In genomic region chr9:114400588-114400948, GRCm38 (mm10) we compare ENCODE assay signal across 8 mouse cellular contexts. TPM values are rescaled to one million over a fixed set of nuclear protein-coding genes. Genes with fewer than 3 reads are reported as not detected.
A peak's percentile ranks its signal among the peaks of the same experiment; 100 is the strongest.
DNase-seq lines count a peak whose midpoint lies in the region; ATAC-seq and TF ChIP-seq lines count a peak whose summit lies in the region.

No protein-coding gene starts in this region.

- H3K27me3 ChIP-seq in kidney, adult 2 months (replicated peaks; ENCODE audit: control insufficient read depth, insufficient read depth, low read length), result no peaks in the 10 kb centered on the region
- H3K27me3 ChIP-seq in Patski, result no peaks in the 10 kb centered on the region
- H3K27me3 ChIP-seq in midbrain, embryonic 10.5 days (ENCODE audit: low read depth, poor library complexity, severe bottlenecking), result no peaks in the 10 kb centered on the region

- peaks cover 12% of the 10 kb centered on the region for H3K9me3 ChIP-seq in midbrain, embryonic 10.5 days (replicated peaks)

- H3K36me3 ChIP-seq in kidney, adult 2 months (ENCODE audit: control insufficient read depth, insufficient read depth, low read length), result no peaks in the 10 kb centered on the region
- peaks cover 23% of the 10 kb centered on the region for H3K36me3 ChIP-seq in midbrain, embryonic 10.5 days

- TF ChIP-seq POLR2A in kidney, adult 2 months (IDR thresholded peaks at IDR 0.05; ENCODE audit: low read depth, low read length), result no peak

- POLR2A ChIA-PET in Patski (lab: Charles Lee), result no interaction called here

- no peak for TF ChIP-seq CTCF in kidney, adult 2 months (conservative IDR thresholded peaks at IDR 0.05; ENCODE audit: insufficient read depth, insufficient read length, low read depth, low read length)
- TF ChIP-seq CTCF in Patski (IDR thresholded peaks at IDR 0.05), result no peak

- H3K4me1 ChIP-seq in kidney, adult 2 months (ENCODE audit: control insufficient read depth, insufficient read depth, low read length), result peaks cover 4% of the 10 kb centered on the region; the same call in 1 of the 2 replicates
- H3K4me1 ChIP-seq in midbrain, embryonic 10.5 days, result peaks cover 17% of the 10 kb centered on the region

- H3K4me3 ChIP-seq in kidney, adult 2 months (ENCODE audit: insufficient read depth, low read depth, low read length), result peak overlapping the region; percentile 94
- peak overlapping the region; percentile 72 for H3K4me3 ChIP-seq in midbrain, embryonic 10.5 days

- in situ Hi-C loops in Patski (cut with MboI; ENCODE audit: low pct_unique_long_range_greater_than_20kb), result no loop called here

- 7% methylated on average over 5 of the region's 5 CpGs for WGBS in kidney, adult 2 months
- 35% methylated on average over 5 of the region's 5 CpGs for WGBS in midbrain, embryonic 10.5 days

- no peak for DNase-seq in kidney, adult 2 months
- DNase-seq in kidney, adult 9 months, result no peak
- no peak for DNase-seq in Patski (ENCODE audit: low read depth, low spot score)
- DNase-seq in heart, postnatal 25 days (ENCODE audit: low spot score), result peak; percentile 14
- no peak for DNase-seq in midbrain, embryonic 10.5 days (ENCODE audit: low spot score)
- no peak for DNase-seq in spleen, postnatal 4 days (ENCODE audit: low spot score in 2 of 2)
- DNase-seq in Muller cell, postnatal 12 days (ENCODE audit: inconsistent ontology term), result no peak
- DNase-seq in layer of hippocampus, postnatal 14 days (ENCODE audit: low spot score in 2 of 2), result no peak

- CTCF ChIA-PET in Patski (lab: Charles Lee), result interaction anchor here (1.2 kb wide), 1 partner anchor 15 kb away, joined by 3 read pairs; no protein-coding TSS in a partner anchor

- intact Hi-C loops in heart, postnatal 25 days (cut with DNase I), result no loop called here

- peak overlapping the region; percentile 59 for H3K27ac ChIP-seq in kidney, adult 2 months (ENCODE audit: insufficient read depth, low read depth, low read length)
- H3K27ac ChIP-seq in midbrain, embryonic 10.5 days (replicated peaks), result peak overlapping the region; percentile 91

- ATAC-seq in Patski, result peak; percentile 40

RNA-seq across cellular contexts. Expression of gene Glb1, which starts 0.3 kb away (rescaled TPM):
- 144 and 165 TPM in 2 replicates for polyA plus RNA-seq in kidney, adult 2 months (2012; rRNA removed)
- polyA plus RNA-seq in Patski (2021), result 66.2 TPM
- total RNA-seq in heart, postnatal 25 days (2021), result 10 to 100 TPM; 14.8 to 16.3 TPM
- polyA plus RNA-seq in midbrain, embryonic 10.5 days (2016; fragmentation: Nextera tagmentation; extraction: Ambion mirVana), result 23.8 and 25.0 TPM in 2 replicates
- 10 to 100 TPM; 25.2 to 27.6 TPM for total RNA-seq in layer of hippocampus, postnatal 14 days (2021)

RNA-seq across cellular contexts. Expression of gene Tmppe, which starts 0.3 kb away (rescaled TPM):
- 11.4 and 15.7 TPM in 2 replicates for polyA plus RNA-seq in kidney, adult 2 months (2012; rRNA removed)
- 5.7 TPM for polyA plus RNA-seq in Patski (2021)
- total RNA-seq in heart, postnatal 25 days (2021), result 1 to 10 TPM; 3.4 to 4.2 TPM
- polyA plus RNA-seq in midbrain, embryonic 10.5 days (2016; fragmentation: Nextera tagmentation; extraction: Ambion mirVana), result 11.4 and 11.6 TPM in 2 replicates
- 1 to 10 TPM; 8.9 to 9.4 TPM for total RNA-seq in layer of hippocampus, postnatal 14 days (2021)

RNA-seq across cellular contexts. Expression of gene Crtap, which starts 10.1 kb away (rescaled TPM):
- polyA plus RNA-seq in kidney, adult 2 months (2012; rRNA removed), result 86.3 and 98.7 TPM in 2 replicates
- polyA plus RNA-seq in Patski (2021), result 179 TPM
- total RNA-seq in heart, postnatal 25 days (2021), result 10 to 100 TPM; 30.4 to 32.4 TPM
- polyA plus RNA-seq in midbrain, embryonic 10.5 days (2016; fragmentation: Nextera tagmentation; extraction: Ambion mirVana), result 35.7 and 38.2 TPM in 2 replicates
- 10 to 100 TPM in 1 of 2 experiments, 1 to 10 TPM in 1; 7.9 to 10.3 TPM for total RNA-seq in layer of hippocampus, postnatal 14 days (2021)
